ENCODE assay signal across 19 mouse cellular contexts in the genomic region with DNA sequence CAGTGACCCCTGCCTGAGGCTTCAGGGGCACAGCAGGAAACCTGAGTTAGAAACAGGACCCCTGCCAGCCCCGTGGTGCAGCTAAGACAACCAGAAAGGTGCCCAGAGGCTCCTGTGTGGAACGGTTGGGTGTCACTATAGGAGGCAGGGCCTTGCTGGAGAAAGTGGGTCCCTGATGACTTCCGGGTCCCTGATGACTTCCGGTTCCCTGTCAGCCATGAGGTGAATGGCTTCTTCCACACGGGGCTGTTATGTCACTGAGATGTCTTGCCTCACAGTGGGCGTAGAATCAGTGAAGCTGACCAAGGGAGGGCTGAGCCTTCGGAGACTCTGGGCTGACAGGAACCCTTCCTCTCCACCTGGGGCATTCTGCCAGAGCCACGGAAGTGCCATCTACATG.
"Had no signal": no experiment of that assay in that cellular context is flagged by ENCODE, and none has a peak within 500 bp of the region (broad histone marks: within the 10 kb centered on the region; RNA-seq: fewer than 3 reads in every experiment).

No protein-coding gene starts in this region.

- DNase-seq: lung, adult 18-20 months; lung, embryonic 14.5 days; lung, postnatal 14 days; lung, postnatal 36 days; midbrain, embryonic 14.5 days; retina, postnatal 1 day; right cerebral cortex, adult 18-20 months; right cerebral cortex, postnatal 25 days; right cerebral cortex, postnatal 4 days; thymus, adult 18-20 months; thymus, postnatal 14 days; thymus, postnatal 36 days had no signal

- H3K4me2 ChIP-seq: lung, embryonic 14.5 days; midbrain, embryonic 12.5 days; neural tube, embryonic 13.5 days; neural tube, embryonic 15.5 days; stomach, embryonic 15.5 days had no signal

- H3K4me1 ChIP-seq: stomach, embryonic 15.5 days had no signal

- H3K27me3 ChIP-seq: megakaryocyte, embryonic 14.5 days; midbrain, embryonic 12.5 days; neural tube, embryonic 13.5 days; neural tube, embryonic 15.5 days; stomach, embryonic 15.5 days had no signal

- H3K27ac ChIP-seq: macrophage; midbrain, embryonic 12.5 days; neural tube, embryonic 13.5 days; neural tube, embryonic 15.5 days; stomach, embryonic 15.5 days had no signal

- H3K9ac ChIP-seq: lung, embryonic 14.5 days; midbrain, embryonic 12.5 days; neural tube, embryonic 13.5 days; neural tube, embryonic 15.5 days; stomach, embryonic 15.5 days had no signal

- H3K4me3 ChIP-seq: megakaryocyte, embryonic 14.5 days; midbrain, embryonic 12.5 days; myocyte; neural tube, embryonic 13.5 days; neural tube, embryonic 15.5 days; stomach, embryonic 15.5 days had no signal

- H3K9me3 ChIP-seq: megakaryocyte, embryonic 14.5 days; midbrain, embryonic 12.5 days; neural tube, embryonic 13.5 days; neural tube, embryonic 15.5 days; stomach, embryonic 15.5 days had no signal
